Mouse (Mus musculus) small intestine, adult 2 months (tissue): Measurements from ENCODE around the gene Spaar.

ENCODE experiments used
- CTCF ChIP-seq: fragments of 200-500 bp; IDR thresholded peaks from 2 replicates; pipeline ENCODE4 v1.5.1; 2012; ENCODE audit warnings: low read depth, mild to moderate bottlenecking, control low read depth, inconsistent platforms, low read length, moderate library complexity, mixed read lengths; ENCODE audit not compliant: insufficient replicate concordance, insufficient read length; ENCODE audit errors: extremely low read depth
- POLR2A ChIP-seq: fragments of 200-500 bp; IDR thresholded peaks from 2 replicates; pipeline ENCODE4 v1.6.1; 2012; ENCODE audit warnings: low read depth, mild to moderate bottlenecking, control low read depth, inconsistent platforms, low read length, moderate library complexity

DNA sequence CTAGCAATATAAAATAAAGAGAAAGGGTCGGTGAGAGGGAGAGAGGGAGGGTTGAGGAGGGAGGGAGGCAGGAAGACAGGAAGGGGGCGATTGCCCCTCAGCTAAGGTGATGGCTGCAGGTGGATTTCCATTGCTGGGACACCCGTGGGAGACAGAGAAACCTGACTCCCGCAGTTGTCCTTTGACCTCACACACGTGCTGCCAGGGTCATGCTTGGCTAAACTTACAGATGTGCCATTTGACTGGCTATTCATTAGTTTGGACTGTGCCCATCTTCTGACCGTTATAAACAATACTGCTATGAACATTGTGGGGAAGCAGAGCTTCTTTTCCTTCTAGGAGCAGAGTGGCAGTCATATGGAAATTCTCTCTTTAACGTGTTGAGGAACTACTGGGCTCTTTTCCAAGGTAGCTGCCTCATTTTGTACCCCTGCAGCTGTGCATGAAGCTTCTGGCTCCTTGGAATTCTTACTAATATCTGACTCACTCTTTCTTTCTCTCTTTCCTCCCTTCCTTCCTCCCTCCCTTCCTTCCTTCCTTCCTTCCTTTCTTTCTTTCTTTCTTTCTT, 16.1 kb upstream of the Spaar start:
- no peak for TF ChIP-seq CTCF
- no peak for TF ChIP-seq POLR2A
